Mouse (Mus musculus) cortical plate, adult 2 months (tissue): Measurements from ENCODE around the gene Dcbld1.

ENCODE experiments used
- CTCF ChIP-seq: fragments of 200-500 bp; IDR thresholded peaks from 2 replicates; pipeline ENCODE4 v1.5.1; 2011; ENCODE audit warnings: mild to moderate bottlenecking, control low read depth, low read length; ENCODE audit not compliant: insufficient read depth; ENCODE audit errors: extremely low read depth
- POLR2A ChIP-seq: fragments of 200-500 bp; IDR thresholded peaks from 2 replicates; pipeline ENCODE4 v1.6.1; 2011; ENCODE audit warnings: mild to moderate bottlenecking, low read length, control low read depth; ENCODE audit not compliant: insufficient read depth; ENCODE audit errors: extremely low read depth

DNA sequence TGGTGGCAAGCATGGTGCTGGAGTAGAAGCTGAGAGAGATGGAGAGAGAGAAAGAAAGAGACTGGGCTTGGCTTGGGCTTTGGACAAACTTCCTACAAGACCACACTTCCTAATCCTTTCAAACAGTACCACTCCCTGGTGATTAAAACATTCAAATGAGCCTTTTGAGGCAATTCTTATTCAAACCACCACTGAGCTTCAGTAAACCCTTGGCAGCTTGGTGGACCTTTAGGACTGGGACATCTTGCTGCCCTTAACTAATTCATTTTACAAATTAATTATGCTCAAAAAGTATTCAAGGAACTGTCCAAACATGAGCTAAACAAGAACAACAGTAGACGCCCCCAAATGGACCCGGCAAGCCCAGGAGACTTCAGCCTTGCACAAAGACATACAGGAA is 62.5 kb downstream of the Dcbld1 start:
- no peak for TF ChIP-seq CTCF
- TF ChIP-seq POLR2A, result no peak
